Comparison of ENCODE assay signal across 18 mouse cellular contexts in genomic region chr5:147165060-147165459, GRCm38 (mm10). TPM values are rescaled to one million over a fixed set of nuclear protein-coding genes. Genes with fewer than 3 reads are reported as not detected.
DNase-seq lines count a peak whose midpoint lies in the region; TF ChIP-seq lines count a peak whose summit lies in the region.
"Had no signal": no experiment of that assay in that cellular context is flagged by ENCODE, and none has a peak within 500 bp of the region (broad histone marks: within the 10 kb centered on the region; RNA-seq: fewer than 3 reads in every experiment).

No protein-coding gene starts in this region.

- intact Hi-C loops in left cerebral cortex, adult 2 months (cut with DNase I): no loop called here

- no peak for TF ChIP-seq RAD21 in MEL (IDR thresholded peaks at IDR 0.05; ENCODE audit: low read depth, low read length)

- no peaks in the 10 kb centered on the region for H3K36me3 ChIP-seq in MEL (ENCODE audit: control insufficient read depth in 1 of 2, insufficient read depth in 2 of 2, low read length in 2 of 2)
- H3K36me3 ChIP-seq: midbrain, embryonic 13.5 days had no signal

- TF ChIP-seq POLR2A in MEL (IDR thresholded peaks at IDR 0.05; ENCODE audit: control insufficient read depth in 1 of 2, insufficient read depth in 1 of 2, low read depth in 1 of 2, low read length in 2 of 2, poor library complexity in 1 of 2): no peak

- peak; percentile 30 for DNase-seq in embryo, embryonic 11 days
- no peak for DNase-seq in embryo, embryonic 9.5 days (ENCODE audit: extremely low spot score)
- DNase-seq in left cerebral cortex, adult 2 months (ENCODE audit: extremely low spot score in 1 of 2, low spot score in 2 of 2): no peak
- DNase-seq in left cerebral cortex, adult 9 months (ENCODE audit: low spot score in 2 of 2): no peak
- DNase-seq in 3T3-L1 (ENCODE audit: low read depth, low spot score): peak; percentile 22
- no peak for DNase-seq in MEL (ENCODE audit: low read depth, low spot score)
- no peak for DNase-seq in thymus, postnatal 36 days
- no peak for DNase-seq in cerebellum, adult 11-12 months
- DNase-seq: cerebellum, postnatal 14 days; heart, adult 18-20 months; heart, postnatal 4 days; lung, postnatal 14 days had no signal

- no peaks in the 10 kb centered on the region for H3K27me3 ChIP-seq in MEL (ENCODE audit: control insufficient read depth in 1 of 2, insufficient read depth in 2 of 2, low read length in 2 of 2)

- TF ChIP-seq CTCF in left cerebral cortex, adult 2 months (IDR thresholded peaks at IDR 0.05): peak; percentile 15
- no peak; a peak in 1 of 6 replicates for TF ChIP-seq CTCF in MEL (IDR thresholded peaks at IDR 0.05 in 2 of 3, conservative IDR thresholded peaks at IDR 0.05 in 1 of 3; ENCODE audit: control insufficient read depth in 1 of 3, insufficient read depth in 1 of 3, low read depth in 2 of 3, low read length in 3 of 3, poor library complexity in 1 of 3, severe bottlenecking in 1 of 3)

- H3K4me3 ChIP-seq in left cerebral cortex, adult 2 months: no peak overlapping the region
- no peak overlapping the region for H3K4me3 ChIP-seq in MEL (ENCODE audit: control insufficient read depth in 1 of 2, insufficient read depth in 1 of 2, low read depth in 2 of 2, low read length in 2 of 2)
- H3K4me3 ChIP-seq: forebrain, embryonic 13.5 days; midbrain, embryonic 13.5 days had no signal

- H3K9ac ChIP-seq in MEL (ENCODE audit: control insufficient read depth, low read depth, low read length, poor library complexity, severe bottlenecking): no peak overlapping the region
- H3K9ac ChIP-seq: forebrain, embryonic 13.5 days; midbrain, embryonic 13.5 days had no signal

- H3K79me2 ChIP-seq in MEL (ENCODE audit: control insufficient read depth, insufficient read depth, low read length, poor library complexity): no peaks in the 10 kb centered on the region

- no peaks in the 10 kb centered on the region for H3K4me1 ChIP-seq in MEL (ENCODE audit: control insufficient read depth in 1 of 2, insufficient read depth in 2 of 2, low read length in 2 of 2)
- H3K4me1 ChIP-seq: forebrain, embryonic 13.5 days; midbrain, embryonic 13.5 days had no signal

- no peak for TF ChIP-seq EP300 in MEL (IDR thresholded peaks at IDR 0.05; ENCODE audit: low read depth in 1 of 2, low read length in 2 of 2)

- no peak overlapping the region for H3K27ac ChIP-seq in left cerebral cortex, adult 2 months
- H3K27ac ChIP-seq in MEL (ENCODE audit: control insufficient read depth, low read depth, low read length): no peak overlapping the region
- H3K27ac ChIP-seq: forebrain, embryonic 13.5 days; midbrain, embryonic 13.5 days had no signal

- no peaks in the 10 kb centered on the region for H3K9me3 ChIP-seq in MEL (replicated peaks; ENCODE audit: insufficient read depth, low read length)
- H3K9me3 ChIP-seq: forebrain, embryonic 13.5 days; midbrain, embryonic 13.5 days had no signal

TF ChIP-seq in MEL, 35 proteins besides CTCF, POLR2A, EP300 and RAD21:
- TF ChIP-seq ZKSCAN1 (IDR thresholded peaks at IDR 0.05; ENCODE audit: low read depth, low read length) (no peak), SMC3 (IDR thresholded peaks at IDR 0.05; ENCODE audit: low read depth, low read length) (peak; percentile 24; the same call in 1 of the 2 replicates)

RNA-seq across cellular contexts. Expression of gene Gsx1, which starts 23.4 kb away (rescaled TPM):
- total RNA-seq in left cerebral cortex, adult 2 months (2021): under 1 TPM; 0.19 to 0.38 TPM
- total RNA-seq in MEL (2012; rRNA removed): not detected in 2 replicates
- polyA plus RNA-seq in MEL (2012; ENCODE audit: insufficient read depth in 1 of 2, insufficient read length in 2 of 2, low read depth in 1 of 2, low replicate concordance in 2 of 2, missing spikeins in 1 of 2): not detected
- total RNA-seq: heart, adult 18-20 months; heart, postnatal 4 days had no signal
- polyA plus RNA-seq: embryonic facial prominence, embryonic 14.5 days; intestine, embryonic 16.5 days; limb, embryonic 14.5 days; stomach, embryonic 16.5 days had no signal

Comparison
In these comparisons a context has a peak if more than half of its experiments do, and no peak if none do; other contexts are left out.
1. DNase-seq: peak in embryo, embryonic 11 days (single experiment) and 3T3-L1 (single experiment); none in embryo, embryonic 9.5 days (single experiment), left cerebral cortex, adult 2 months (0 of 2), left cerebral cortex, adult 9 months (0 of 2), MEL (single experiment), thymus, postnatal 36 days (0 of 2) and cerebellum, adult 11-12 months (single experiment).